Mouse (Mus musculus) granulocyte monocyte progenitor cell, adult 5-6 weeks (primary cell): ENCODE measurements around the gene Dgat2. TPM values are rescaled to one million over a fixed set of nuclear protein-coding genes. Genes with fewer than 3 reads are reported as not detected.

Source experiments
- ATAC-seq: replicated peaks from 2 replicates; pipeline ENCODE4 v1.8.0; 2016; ENCODE audit warnings: mild to moderate bottlenecking, moderate TSS enrichment, inconsistent platforms; ENCODE audit not compliant: poor library complexity, severe bottlenecking
- total RNA-seq, 2 experiments: library from RNA; stranded (forward) in 1 of 2; stranded (reverse) in 1 of 2; fragments of 200-712, 200-1000 nt in 1 of 2; fragments of >200 nt in 1 of 2; fragmentation: Nextera tagmentation in 1 of 2; gene quantifications; 2 replicates each; pipeline ENCODE4 v1.2.3; 2014 to 2017

The Dgat2 gene
- total RNA-seq, 2 experiments from 2014 or later, result 7.9 to 13.9 TPM

DNA sequence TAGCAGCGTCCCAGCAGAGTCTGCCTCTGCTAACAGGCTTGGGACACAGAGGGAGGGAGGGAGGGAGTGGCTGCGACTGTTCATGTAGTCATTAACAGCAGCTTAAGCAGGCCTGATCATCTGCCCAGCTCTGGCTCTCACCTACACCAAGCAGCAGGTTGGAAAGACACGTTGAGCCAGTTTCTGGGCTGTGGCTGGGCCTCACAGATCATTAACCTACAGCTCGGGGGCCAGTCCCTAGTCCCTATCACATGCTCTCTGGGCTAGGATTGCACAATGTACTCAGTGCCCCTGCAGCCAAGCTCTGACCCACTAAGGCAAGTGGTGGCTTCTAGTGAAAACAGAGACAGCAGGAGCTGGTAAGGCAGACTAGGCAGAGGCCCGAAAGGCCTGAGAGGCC is 14.6 kb downstream of the Dgat2 start:
- peak; percentile 71 for ATAC-seq

DNA sequence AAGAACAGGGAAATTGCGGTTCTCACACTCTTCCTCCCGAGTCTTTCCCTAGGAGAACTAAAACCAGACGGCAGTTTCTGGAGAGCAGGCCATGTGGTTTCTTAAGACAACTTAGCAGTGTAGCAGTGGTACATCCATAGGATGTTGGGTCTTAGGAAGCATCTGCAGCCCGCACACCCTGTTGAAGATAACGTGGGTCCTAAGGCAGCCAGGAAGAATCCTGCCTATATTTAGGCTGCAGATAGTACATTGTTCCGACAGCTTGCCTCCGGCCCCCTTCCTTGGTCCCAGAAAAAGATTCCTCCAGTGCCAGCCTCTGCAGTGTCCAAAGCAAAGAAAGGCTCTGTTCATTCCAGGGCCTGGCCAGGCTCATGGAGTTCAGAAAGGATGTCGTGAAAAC is 16.4 kb downstream of the Dgat2 start:
- no peak for ATAC-seq

DNA sequence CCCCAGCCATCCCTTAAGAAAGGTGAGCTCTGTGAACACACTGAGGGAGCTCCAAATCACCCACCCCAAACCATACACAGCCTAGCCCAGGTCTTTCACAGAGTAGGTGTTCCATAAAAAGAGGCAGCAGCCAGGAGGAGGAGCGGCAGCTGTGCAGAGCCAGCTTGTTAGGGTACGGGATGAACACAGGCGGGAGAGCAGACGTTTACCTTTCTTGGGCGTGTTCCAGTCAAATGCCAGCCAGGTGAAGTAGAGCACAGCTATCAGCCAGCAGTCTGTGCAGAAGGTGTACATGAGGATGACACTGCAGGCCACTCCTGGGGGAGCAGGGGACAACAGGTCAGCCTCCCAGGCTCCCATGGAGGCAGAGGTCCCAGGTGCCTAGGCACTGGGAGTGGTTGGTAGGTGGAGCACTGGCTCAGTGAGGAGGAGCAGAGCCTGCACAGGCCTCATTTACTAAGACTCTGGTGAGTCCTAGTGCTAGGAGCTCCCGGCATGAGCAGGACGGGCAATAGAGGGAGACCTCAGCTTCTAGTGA is 17.6 kb downstream of the Dgat2 start:
- no peak for ATAC-seq

DNA sequence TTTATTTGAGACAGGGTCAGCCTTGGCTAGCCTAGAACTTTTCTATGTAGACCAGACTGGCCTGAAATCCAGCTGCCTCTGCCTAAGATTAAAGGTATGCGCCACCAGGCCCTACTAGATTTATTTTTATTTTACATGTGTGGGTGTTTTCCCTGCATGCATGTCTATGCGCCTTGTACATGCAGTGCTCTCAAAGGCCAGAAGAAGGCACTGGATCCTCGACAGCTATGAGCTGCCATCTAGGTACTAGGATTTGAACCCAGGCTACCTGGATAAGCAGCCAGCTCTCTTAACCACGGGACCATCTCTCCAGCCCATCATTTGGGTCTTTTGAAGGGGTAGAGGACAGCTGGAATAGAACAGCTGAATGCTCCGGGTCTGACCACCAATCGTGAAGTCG is 20.1 kb downstream of the Dgat2 start:
- no peak for ATAC-seq

DNA sequence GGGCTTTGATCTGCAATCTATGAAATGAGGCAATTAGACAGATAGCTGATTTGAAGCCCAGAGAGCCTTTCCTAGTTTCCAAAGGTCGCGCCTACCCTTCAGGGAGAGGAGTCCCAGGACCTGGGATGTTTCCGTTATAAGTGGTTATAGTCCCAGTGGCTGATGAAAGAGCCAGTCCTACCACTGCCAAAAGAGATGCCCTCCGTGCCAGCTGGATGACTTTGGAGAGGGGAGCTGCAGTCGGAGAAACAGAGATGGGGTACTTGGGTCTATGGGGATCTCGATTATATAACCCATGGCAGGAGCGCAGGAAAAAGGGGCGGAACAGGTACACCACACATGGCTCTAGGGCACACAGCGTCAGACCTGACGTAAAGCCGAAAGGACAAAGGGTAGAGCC is 20.6 kb downstream of the Dgat2 start:
- ATAC-seq, result no peak

DNA sequence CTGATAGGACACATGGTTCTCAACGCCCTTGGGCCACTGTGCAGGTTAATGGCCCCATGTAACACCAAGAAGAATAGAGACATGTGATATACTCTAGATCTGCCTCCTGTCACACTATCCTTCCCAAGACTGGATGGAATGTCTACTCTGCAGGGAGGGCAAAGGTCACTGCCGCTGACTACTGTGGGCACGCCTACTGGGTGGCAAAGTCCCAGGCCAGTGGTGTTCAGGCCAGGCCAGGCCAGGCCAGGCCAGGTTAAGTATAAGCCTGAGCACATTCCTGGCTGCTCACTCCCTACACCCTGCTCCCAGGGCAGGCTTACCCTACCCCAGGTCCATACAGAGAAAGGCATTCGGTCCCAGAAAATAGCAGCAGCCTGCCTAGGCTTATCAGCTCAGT is 21.0 kb downstream of the Dgat2 start:
- ATAC-seq, result no peak

DNA sequence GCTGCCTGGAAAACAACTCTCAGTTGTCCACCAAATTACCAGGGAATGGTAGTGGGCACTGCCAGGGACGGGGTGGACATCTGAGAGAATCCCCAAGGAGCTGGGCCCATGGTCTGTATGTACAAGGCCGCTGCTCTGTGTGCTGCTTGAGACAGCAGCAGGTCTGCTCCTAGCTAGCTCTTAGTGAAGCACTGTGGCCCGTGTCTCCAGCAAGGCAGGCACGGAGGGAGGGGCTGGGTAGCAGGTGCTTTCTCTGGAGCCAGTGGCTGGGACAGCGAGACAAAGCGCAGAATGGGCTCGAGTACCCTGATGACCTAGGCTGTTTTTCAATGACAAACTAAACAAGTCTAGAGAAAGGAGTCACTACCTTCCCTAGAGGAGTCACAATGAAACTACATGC is 21.5 kb downstream of the Dgat2 start:
- no peak for ATAC-seq

DNA sequence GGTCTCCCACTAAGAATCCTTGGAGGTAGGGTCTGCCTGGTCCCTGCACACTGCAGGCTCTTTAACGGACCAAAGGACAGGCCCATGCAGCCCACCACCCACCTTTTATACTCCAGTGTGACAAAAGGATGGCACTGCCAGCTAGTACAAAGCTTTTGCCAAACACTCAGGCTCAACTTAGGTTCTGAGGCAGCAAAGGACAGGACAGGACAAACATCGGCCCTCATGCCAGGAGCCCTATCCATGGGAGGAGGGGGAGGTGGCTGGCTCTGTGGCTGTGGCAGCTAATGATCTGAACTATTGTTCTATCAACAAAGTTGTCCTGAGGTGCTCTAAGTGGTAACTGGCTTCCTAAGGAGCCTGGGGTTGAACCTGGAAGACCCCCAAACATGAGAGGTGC is 23.1 kb downstream of the Dgat2 start:
- ATAC-seq, result no peak

DNA sequence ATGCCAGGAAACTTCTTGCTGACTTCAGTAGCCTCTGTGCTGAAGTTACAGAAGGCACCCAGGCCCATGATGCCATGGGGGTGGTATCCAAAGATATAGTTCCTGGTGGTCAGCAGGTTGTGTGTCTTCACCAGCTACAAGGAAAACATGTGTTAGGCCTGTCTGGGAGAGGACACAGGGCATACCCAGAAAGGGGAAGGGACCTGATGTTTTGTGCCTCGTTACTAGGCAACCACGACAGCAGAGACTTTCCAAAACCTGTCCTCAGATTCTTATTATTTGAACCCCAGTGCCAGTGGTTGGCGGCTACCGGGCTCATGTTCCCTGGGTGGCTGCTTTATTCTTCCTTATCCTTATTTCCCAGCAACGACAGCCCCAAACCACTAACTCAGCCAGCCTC is 23.6 kb downstream of the Dgat2 start:
- peak; percentile 66 for ATAC-seq

DNA sequence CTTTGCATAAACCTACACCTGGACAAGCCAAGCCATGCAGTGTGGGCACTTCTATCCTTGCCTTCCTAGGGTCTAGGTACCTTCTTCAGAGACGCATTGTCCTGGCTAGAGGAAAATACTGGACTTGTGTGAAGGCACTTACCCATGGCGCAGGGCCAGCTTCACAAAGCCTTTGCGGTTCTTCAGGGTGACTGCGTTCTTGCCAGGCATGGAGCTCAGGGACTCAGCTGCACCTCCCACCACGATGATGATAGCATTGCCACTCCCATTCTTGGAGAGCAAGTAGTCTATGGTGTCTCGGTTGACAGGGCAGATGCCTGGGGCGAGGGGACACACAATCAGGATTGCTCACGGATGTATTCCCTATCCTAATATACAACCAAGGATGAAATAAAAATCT is 24.5 kb downstream of the Dgat2 start:
- ATAC-seq, result no peak

DNA sequence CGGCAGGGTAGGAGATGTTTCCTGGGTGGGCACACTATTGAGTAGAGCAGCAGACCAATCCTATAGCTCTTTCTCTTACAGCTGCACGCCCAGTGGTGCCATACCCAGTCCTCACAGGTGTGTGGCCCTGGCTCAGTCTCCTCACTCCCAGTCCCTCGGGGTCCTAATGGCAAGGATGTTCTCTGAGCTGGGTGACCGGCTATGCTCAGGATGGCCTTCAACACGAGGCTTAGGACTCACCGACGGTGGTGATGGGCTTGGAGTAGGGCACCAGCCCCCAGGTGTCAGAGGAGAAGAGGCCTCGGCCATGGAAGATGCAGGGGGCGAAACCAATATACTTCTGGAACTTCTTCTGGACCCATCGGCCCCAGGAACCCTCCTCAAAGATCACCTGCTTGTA is 25.8 kb downstream of the Dgat2 start:
- no peak for ATAC-seq

DNA sequence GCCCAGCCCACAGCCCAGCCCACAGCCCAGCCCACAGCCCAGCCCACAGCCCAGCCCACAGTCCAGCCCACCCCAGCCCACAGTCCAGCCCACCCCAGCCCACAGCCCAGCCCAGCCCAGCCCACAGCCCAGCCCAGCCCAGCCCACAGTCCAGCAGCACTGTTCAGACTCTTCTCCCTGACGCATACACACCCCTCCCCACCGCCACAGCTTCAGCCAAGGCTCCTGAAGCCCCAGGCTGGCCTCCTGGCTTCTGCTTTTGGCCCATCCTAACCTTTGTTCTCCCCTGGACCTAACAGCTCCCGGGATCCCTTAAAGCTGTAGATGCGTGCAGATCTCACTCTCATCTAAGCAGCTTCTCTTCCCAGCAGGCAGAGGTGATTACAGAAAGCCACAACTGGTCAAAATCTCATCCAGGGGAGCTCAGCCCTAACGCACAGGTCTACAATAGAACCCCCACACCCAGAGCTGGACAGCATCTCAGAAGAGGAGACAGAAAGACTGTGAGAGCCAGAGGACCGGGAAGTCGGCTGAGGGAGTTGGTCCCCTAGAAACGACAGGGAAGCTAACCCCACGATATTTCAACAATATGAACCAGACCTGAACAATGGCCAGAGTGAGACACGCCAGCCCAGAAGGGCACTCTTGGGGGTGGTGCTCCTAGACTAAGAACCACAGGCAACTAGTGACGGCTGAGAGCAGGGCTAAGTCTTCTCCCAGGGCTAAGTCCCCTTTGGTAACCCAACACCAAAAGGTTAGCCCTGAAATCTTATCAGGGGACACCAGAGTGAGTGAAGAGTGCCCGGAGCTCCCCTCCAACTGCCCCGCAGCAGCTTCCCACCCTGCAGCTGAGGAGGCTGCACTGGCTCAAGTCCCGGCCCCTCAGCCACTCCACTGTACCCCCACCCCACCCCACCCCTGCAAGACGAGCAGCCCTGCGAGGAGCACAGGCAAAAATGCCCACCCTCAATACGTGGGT is 26.9 kb downstream of the Dgat2 start:
- ATAC-seq, result peak; percentile 44

DNA sequence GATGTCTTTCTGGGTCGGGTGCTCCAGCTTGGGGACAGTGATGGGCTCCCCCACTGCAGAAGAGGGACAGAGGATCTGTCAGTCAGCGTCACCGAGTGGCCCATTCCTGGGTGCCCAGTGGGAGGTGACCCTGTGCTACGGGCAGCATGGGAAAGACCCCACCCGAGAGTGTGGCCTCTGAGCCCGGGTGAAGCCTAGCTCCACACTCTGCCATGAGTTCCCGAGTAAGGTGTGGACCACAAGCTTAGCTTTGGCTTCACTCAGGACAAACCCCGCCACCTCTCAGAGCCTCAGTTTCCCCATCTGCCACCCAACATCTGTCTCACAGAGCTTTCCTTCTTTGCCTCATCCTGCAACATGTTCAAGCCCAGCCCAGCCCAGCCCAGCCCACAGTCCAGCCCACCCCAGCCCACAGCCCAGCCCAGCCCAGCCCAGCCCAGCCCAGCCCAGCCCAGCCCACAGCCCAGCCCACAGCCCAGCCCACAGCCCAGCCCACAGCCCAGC is 27.8 kb downstream of the Dgat2 start:
- no peak for ATAC-seq

DNA sequence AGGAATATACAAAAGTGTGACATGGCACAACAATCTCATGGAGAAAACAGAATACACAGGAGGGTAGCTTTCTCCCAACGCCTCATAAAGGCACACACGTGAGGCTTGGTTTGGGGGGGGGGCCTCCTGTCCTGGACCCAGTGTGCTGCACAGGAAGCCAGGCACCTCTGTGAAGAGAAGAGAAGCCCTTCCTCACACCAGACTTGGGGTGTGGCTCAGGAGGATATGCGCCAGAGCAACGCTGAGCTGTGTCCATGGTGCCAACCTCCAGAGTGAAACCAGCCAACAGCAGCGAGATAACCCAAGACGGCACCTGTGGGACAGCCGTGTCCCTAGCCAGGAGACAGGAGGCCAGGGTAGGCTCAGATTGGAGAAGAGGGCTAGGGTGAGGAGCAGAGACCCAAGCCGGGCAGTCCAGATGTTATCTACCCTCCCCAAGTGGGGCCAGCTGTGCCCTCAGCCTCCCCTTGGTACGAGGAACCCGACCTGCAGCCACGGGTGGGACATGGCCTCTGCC is 28.8 kb downstream of the Dgat2 start:
- ATAC-seq, result 0 out of 2 replicates have a peak, but pooled peaks have one; percentile 2

DNA sequence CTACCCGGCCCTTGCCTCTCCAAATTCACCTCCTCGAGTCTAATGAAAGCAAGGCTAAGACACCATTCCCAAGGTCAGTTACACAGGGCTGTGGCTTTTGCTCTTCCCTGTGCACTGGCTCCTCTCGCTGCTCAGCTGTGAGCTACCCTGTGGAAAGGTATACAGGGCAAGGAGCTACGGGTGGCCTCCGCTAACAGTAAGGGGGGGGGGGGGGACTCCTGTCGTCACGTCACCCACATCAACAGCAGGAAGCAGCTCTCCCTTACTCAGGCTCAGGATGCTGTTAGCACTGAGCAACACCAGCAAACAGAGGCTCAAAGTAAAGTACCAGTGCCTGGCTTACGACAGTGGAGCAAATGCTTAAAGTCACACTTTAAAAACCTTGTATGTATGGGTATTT is 29.8 kb downstream of the Dgat2 start:
- no peak for ATAC-seq

DNA sequence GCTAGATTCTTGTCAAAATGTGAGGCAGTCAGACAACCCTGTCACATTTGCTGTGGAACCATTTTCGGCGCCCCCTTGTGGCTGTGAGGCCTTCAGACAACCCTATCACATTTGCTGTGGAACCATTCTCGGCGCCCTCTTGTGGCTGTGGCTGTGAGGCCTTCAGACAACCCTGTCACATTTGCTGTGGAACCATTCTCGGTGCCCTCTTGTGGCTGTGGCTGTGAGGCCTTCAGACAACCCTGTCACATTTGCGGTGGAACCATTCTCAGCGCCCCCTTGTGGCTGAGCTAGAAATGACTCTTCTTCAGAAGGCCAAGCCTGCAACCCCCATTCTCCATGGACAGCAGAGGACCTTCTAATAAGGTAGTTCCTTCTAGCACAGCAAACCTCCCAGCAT is 31.2 kb downstream of the Dgat2 start:
- peak; percentile 81 for ATAC-seq

DNA sequence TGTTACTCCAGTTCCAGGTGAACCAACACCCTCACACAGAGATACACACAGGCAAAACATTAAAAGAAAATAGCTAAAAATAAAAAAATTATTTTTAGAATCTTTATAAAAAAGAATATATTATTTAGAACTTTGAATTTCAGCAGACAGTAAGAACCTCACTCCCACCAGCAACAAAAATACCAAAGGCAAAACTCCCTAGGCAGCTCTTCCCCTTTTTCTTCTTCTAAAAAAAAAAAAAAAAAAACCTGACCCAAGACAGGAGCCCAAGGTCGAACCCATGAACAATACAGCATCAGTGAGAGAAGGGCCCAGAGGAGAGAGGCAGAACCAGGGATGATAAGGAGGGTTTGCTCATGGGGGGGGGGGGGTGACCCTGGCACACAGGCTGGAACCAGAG is 33.5 kb downstream of the Dgat2 start:
- ATAC-seq, result no peak

DNA sequence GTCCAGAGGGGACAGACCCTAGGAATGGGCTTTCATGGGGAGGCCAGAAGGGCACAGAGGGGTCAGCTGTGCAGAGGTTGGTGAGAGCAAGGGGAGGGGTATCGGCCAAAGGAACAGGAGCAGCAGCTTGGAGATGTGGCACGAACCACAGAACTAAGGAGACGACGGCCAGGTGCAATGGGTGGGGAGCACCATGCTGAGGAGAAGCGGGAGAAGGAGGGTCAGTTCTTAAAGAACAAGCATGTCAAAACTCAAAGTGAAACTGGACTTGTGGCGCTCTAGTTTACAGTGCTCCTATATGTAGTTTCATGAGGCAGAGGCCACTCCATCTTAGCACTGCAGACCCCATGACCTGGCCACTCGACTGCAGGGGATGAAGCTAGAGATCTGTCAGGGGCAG is 35.0 kb downstream of the Dgat2 start:
- ATAC-seq, result no peak

DNA sequence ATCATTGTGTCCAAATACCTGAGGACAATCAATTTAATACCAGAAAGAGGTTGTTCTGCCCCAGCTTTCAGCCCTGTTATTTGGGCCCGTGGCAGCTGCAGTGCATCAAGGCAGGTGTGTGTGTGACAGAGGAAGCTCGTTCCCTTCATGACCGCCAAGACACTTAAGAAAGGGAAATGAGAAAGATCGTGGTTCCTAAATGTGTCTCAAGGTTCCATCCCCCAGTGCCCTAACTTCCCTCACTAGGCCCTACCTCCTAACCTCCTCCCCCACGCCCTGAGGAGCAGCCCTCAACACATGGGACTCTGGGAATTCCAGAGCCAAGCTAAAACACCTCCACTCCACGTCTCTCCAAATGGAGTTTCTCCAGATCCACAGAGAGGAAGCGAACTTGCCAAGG is 35.6 kb downstream of the Dgat2 start:
- ATAC-seq, result peak; percentile 57

DNA sequence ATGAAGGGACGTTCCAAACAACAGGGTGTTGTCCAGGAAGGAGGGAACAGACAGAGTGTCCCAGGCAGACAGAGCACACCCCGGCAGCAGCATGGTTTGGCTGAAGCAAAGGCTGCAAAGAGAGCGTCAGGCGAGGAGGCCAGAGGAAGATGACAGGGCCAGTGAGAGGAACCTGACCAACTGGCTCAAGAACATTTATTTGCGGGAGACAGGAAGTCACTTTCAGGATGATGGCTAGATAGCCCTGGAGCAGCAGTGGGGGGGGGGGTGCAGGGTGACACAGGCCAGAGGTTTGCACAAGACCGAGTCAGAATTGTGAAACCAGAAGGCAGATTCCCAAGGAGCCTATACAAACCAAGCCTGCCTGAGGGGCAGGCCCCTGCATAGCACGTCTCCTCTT is 36.5 kb downstream of the Dgat2 start:
- peak; percentile 52 for ATAC-seq

DNA sequence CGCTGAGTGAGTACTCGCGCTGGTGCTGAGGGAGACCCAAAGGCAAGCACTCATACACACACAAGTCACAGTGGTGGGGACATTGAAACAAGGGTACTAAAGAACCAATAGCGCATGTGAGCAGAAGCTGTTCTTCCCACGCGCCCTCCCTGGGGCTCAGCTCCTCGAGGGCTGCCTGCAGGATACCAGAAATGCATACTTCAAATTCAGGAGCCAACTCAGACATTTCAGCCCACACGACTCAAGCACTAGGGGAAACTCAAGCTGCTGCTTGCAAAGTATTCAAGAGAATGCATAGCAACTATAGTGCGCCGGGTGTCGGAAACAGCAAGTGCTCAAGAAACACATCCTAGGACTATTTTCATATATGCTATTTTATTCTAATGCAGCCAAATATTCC is 37.9 kb downstream of the Dgat2 start:
- ATAC-seq, result no peak

DNA sequence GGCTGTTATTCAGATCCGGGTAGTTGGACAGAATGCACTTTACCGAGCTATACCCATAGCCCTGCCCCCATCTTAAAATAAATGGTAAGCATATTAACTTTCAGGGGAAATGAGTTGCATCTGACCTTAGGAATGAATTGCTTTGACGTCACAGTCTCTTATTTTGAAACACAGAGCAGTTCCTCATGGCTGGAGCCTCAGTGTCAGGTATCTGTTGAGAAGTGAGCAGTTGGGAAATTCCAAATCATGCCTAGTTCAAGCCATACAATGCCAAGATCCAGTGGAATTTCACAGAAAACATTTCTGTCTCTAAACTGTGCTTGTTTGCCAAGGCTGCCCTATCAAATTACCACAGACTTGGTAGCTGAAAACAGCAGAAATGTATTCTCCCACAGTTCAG is 39.3 kb downstream of the Dgat2 start:
- 0 out of 2 replicates have a peak, but pooled peaks have one; percentile 3 for ATAC-seq
